Mouse (Mus musculus) bone marrow, adult 2 months (tissue): Measurements from ENCODE around the gene Foxq1. TPM values are rescaled to one million over a fixed set of nuclear protein-coding genes. Genes with fewer than 3 reads are reported as not detected.

Source experiments
- H3K27ac ChIP-seq: fragments of 200-500 bp; 2 replicates; pipeline ENCODE4 v1.5.1; 2012; ENCODE audit warnings: low read depth, mild to moderate bottlenecking, control low read depth, inconsistent platforms, low read length; ENCODE audit not compliant: control insufficient read depth, poor library complexity, insufficient read depth
- H3K4me1 ChIP-seq: fragments of 200-500 bp; 2 replicates; pipeline ENCODE4 v1.6.1; 2011; ENCODE audit warnings: low read length; ENCODE audit not compliant: control insufficient read depth, insufficient read depth
- H3K4me3 ChIP-seq: fragments of 200-500 bp; replicated peaks from 2 replicates; pipeline ENCODE3; 2011; ENCODE audit warnings: mild to moderate bottlenecking, low read depth, low read length, control low read depth; ENCODE audit not compliant: control insufficient read depth
- CTCF ChIP-seq: fragments of 200-500 bp; IDR thresholded peaks from 2 replicates; pipeline ENCODE4 v1.5.1; 2011; ENCODE audit warnings: low read length, control low read depth; ENCODE audit not compliant: control insufficient read depth, insufficient read depth
- POLR2A ChIP-seq: fragments of 200-500 bp; IDR thresholded peaks from 2 replicates; pipeline ENCODE4 v1.6.1; 2011; ENCODE audit warnings: low read depth, mild to moderate bottlenecking, control low read depth, low read length, borderline replicate concordance; ENCODE audit not compliant: control insufficient read depth
- WGBS: fragments of 180-500 bp; shearing (Covaris S2); methylation state at CpG from one replicate; pipeline ENCODE4 v1.1.7; 2018; 5-methylcytosine and 5-hydroxymethylcytosine counted together
- polyA plus RNA-seq: library from polyadenylated mRNA; stranded (reverse); fragments of >200 nt; gene quantifications from 2 replicates; pipeline ENCODE4 v1.2.4, GENCODE M21; 2011; ENCODE audit warnings: low replicate concordance; ENCODE audit not compliant: missing spikeins, insufficient read depth, insufficient read length

The Foxq1 gene
- polyA plus RNA-seq, 1 experiment = not detected

DNA sequence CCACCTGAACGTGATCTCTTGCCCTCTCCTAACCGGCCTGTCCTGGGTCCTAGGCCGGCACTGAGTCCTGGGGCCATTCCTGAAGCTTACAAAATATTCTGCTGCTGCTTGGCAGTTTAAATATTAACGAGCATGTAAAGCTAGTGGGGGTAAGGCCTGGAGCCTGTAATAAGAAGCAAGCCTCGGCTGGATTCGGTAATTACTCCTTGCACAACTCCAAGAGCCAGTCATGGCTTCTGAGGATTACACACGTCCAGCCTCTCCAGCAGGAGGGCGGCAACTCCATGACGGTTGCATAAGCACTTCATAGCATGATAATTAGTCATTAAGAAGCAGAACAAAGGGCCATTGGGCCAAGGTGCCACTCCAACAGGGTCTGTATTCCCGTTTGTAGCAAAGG lies 22.5 kb downstream of the Foxq1 start:
- TF ChIP-seq POLR2A (no peak), CTCF (no peak)
- no peak overlapping the region for H3K27ac ChIP-seq
- H3K4me1 ChIP-seq = no peaks in the 10 kb centered on the region
- no peak overlapping the region for H3K4me3 ChIP-seq
- 74% methylated on average over 10 of the region's 10 CpGs for WGBS

DNA sequence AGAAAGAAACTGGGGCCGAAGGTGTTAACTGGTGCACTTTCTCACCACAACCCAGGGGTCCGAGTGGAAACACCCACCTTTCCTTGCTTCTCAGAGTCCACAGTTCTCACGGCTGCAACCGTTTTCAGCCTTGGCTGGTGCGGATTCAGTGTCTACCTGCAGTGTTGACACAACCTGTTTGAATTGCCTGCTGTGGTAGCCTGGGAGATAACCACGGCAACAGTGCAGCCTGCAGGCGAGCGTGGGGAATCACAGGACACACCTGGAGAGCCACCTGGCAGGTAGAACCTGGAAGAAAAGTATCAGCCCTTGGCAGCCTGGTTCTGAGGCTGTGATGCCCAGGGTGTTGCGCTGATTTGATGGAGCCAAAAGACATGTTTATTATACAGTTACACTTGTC lies 23.9 kb downstream of the Foxq1 start:
- 64% methylated on average over 9 of the region's 9 CpGs for WGBS
- no peaks in the 10 kb centered on the region for H3K4me1 ChIP-seq
- no peak overlapping the region for H3K4me3 ChIP-seq
- TF ChIP-seq CTCF (no peak), POLR2A (no peak)
- H3K27ac ChIP-seq = no peak overlapping the region

DNA sequence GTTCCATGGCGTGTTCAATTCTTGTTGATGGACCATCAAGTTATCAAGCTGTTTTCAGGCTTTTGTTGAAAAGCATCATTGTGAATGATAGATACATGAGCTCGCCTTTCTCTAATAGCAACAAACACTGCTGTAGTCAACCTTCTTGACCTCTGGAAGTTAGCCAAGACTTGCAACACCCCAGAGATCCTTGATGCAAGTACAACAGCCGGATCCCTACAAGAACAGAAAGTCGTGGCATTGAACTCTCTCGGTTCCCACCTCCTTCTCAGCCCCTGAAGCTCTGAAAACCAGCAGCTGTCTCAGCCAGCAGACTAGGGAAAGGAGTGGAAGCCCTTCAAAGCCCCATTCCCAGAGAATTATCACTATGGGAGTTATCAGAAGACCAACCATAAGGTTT lies 31.4 kb downstream of the Foxq1 start:
- H3K4me1 ChIP-seq = no peaks in the 10 kb centered on the region
- 71% methylated on average over 5 of the region's 5 CpGs for WGBS
- no peak overlapping the region for H3K4me3 ChIP-seq
- no peak overlapping the region for H3K27ac ChIP-seq
- TF ChIP-seq POLR2A (no peak), CTCF (no peak)

DNA sequence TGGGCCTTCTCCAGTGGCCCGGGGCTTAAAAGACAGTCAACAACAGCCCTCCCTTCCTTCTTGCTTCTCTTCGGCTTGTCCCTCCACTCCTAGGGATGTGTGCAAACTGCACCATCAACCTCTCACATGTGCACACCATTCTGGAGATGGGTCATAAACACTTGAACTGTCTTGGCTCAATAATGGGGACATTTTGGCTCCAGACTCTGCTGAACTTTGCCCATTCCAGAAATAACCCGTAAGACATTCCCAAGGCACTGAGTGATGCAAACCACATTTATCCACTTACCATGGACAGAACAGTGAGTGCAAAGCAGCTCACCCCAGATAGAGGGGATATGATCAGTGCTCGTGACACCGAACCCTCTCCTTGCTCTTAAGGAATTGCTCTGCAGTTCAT lies 43.6 kb downstream of the Foxq1 start:
- 85% methylated on average over 5 of the region's 5 CpGs for WGBS
- TF ChIP-seq CTCF (no peak), POLR2A (no peak)
- no peak overlapping the region for H3K27ac ChIP-seq
- H3K4me1 ChIP-seq = no peaks in the 10 kb centered on the region
- H3K4me3 ChIP-seq = no peak overlapping the region

DNA sequence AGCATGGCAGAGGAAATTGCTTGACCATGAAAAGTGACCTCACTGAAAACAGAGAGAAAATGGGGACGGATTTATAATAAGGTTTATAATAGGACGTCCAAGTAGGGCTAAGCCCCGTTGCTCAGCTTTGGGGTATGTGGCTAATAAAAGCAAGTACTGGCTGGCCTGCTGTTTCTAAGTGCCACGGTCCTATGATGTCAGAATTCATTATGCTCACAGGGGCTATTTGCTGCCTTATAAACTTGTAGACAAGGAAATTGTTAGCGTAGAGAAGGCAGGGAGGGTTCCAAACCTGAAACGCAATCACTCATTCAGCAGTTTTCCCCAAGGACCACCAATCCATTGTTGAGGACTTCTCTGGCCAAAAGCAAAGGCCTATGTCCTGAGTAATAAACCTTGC lies 48.0 kb downstream of the Foxq1 start:
- no peaks in the 10 kb centered on the region for H3K4me1 ChIP-seq
- H3K27ac ChIP-seq = no peak overlapping the region
- H3K4me3 ChIP-seq = no peak overlapping the region
- WGBS = 81% methylated on average over 6 of the region's 6 CpGs
- TF ChIP-seq CTCF (no peak), POLR2A (no peak)

Other genes starting within 250 kb of the Foxq1 start
- gene A530084C06Rik, start 3.2 kb downstream of the Foxq1 start, polyA plus RNA-seq = not detected in 2 replicates
- gene Foxf2, start 69.7 kb downstream of the Foxq1 start, polyA plus RNA-seq = not detected in 2 replicates